In genomic region chr6:38926963-38927361, GRCm38 (mm10) we compare ENCODE assay signal across 12 mouse cellular contexts. TPM values are rescaled to one million over a fixed set of nuclear protein-coding genes. Genes with fewer than 3 reads are reported as not detected.
A peak's percentile ranks its signal among the peaks of the same experiment; 100 is the strongest.
DNase-seq lines count a peak whose midpoint lies in the region; ATAC-seq and TF ChIP-seq lines count a peak whose summit lies in the region.
"Had no signal": no experiment of that assay in that cellular context is flagged by ENCODE, and none has a peak within 500 bp of the region (broad histone marks: within the 10 kb centered on the region; RNA-seq: fewer than 3 reads in every experiment).

No protein-coding gene starts in this region.

- WGBS in heart, embryonic 12.5 days: 65% methylated on average over 13 of the region's 13 CpGs
- 50% methylated on average over 13 of the region's 13 CpGs for WGBS in lung, postnatal 0 days
- 13% methylated on average over 13 of the region's 13 CpGs for WGBS in intestine, postnatal 0 days
- 24% methylated on average over 13 of the region's 13 CpGs for WGBS in neural tube, embryonic 14.5 days

- ATAC-seq in heart, embryonic 12.5 days (ENCODE audit: insufficient number of reproducible peaks, low FRiP score): no peak
- ATAC-seq in lung, postnatal 0 days: no peak
- ATAC-seq in intestine, postnatal 0 days: no peak
- peak; percentile 28 for ATAC-seq in neural tube, embryonic 14.5 days (ENCODE audit: low read depth)

- peak overlapping the region; percentile 48; the same call in 1 of the 2 replicates for H3K4me2 ChIP-seq in heart, embryonic 12.5 days
- 0 out of 2 replicates have a peak overlapping the region, but pooled peaks have one; percentile 1 for H3K4me2 ChIP-seq in lung, postnatal 0 days (replicated peaks; ENCODE audit: low read depth, low read length)
- H3K4me2 ChIP-seq in intestine, postnatal 0 days (replicated peaks; ENCODE audit: low read depth): peak overlapping the region; percentile 37
- H3K4me2 ChIP-seq in neural tube, embryonic 14.5 days (ENCODE audit: low read depth, low read length): peak overlapping the region; percentile 1; the same call in 1 of the 2 replicates

- H3K9ac ChIP-seq in heart, embryonic 12.5 days: no peak overlapping the region; the same call in 1 of the 2 replicates
- H3K9ac ChIP-seq in lung, postnatal 0 days (replicated peaks; ENCODE audit: low read depth): no peak overlapping the region
- H3K9ac ChIP-seq in intestine, postnatal 0 days (ENCODE audit: low read depth, low read length): no peak overlapping the region
- H3K9ac ChIP-seq in neural tube, embryonic 14.5 days (replicated peaks; ENCODE audit: low read depth, low read length): no peak overlapping the region; the same call in 1 of the 2 replicates
- H3K9ac ChIP-seq: midbrain, embryonic 12.5 days had no signal

- H3K27ac ChIP-seq in heart, embryonic 12.5 days (ENCODE audit: poor library complexity, severe bottlenecking): no peak overlapping the region
- no peak overlapping the region for H3K27ac ChIP-seq in lung, postnatal 0 days (ENCODE audit: low read length)
- H3K27ac ChIP-seq in intestine, postnatal 0 days (ENCODE audit: low read depth, low read length): no peak overlapping the region
- no peak overlapping the region for H3K27ac ChIP-seq in neural tube, embryonic 14.5 days (ENCODE audit: low read depth, low read length)
- H3K27ac ChIP-seq: midbrain, embryonic 12.5 days had no signal

- no peaks in the 10 kb centered on the region for H3K36me3 ChIP-seq in heart, embryonic 12.5 days
- no peaks in the 10 kb centered on the region for H3K36me3 ChIP-seq in lung, postnatal 0 days (ENCODE audit: insufficient read depth, low read length)
- H3K36me3 ChIP-seq in intestine, postnatal 0 days (ENCODE audit: control insufficient read depth, insufficient read depth): no peaks in the 10 kb centered on the region
- H3K36me3 ChIP-seq in neural tube, embryonic 14.5 days (ENCODE audit: control insufficient read depth, insufficient read depth, low read length): no peaks in the 10 kb centered on the region
- H3K36me3 ChIP-seq: midbrain, embryonic 12.5 days had no signal

- peaks cover 33% of the 10 kb centered on the region for H3K4me1 ChIP-seq in heart, embryonic 12.5 days (replicated peaks)
- peaks cover 4% of the 10 kb centered on the region; the same call in 1 of the 2 replicates for H3K4me1 ChIP-seq in lung, postnatal 0 days (ENCODE audit: insufficient read depth, low read depth, low read length)
- H3K4me1 ChIP-seq in intestine, postnatal 0 days (replicated peaks; ENCODE audit: control insufficient read depth, insufficient read depth, low read length): peaks cover 6% of the 10 kb centered on the region; the same call in 1 of the 2 replicates
- 0 out of 2 replicates have a peak, but pooled peaks cover 4% of the 10 kb centered on the region for H3K4me1 ChIP-seq in neural tube, embryonic 14.5 days (ENCODE audit: control insufficient read depth, insufficient read depth, low read length)
- H3K4me1 ChIP-seq: midbrain, embryonic 12.5 days had no signal

- no peak overlapping the region for H3K4me3 ChIP-seq in heart, embryonic 12.5 days
- H3K4me3 ChIP-seq in lung, postnatal 0 days (ENCODE audit: low read depth, low read length): no peak overlapping the region
- H3K4me3 ChIP-seq in intestine, postnatal 0 days (ENCODE audit: low read depth, low read length): no peak overlapping the region
- no peak overlapping the region for H3K4me3 ChIP-seq in neural tube, embryonic 14.5 days (ENCODE audit: low read depth, low read length)

- TF ChIP-seq EP300 in lung, postnatal 0 days (IDR thresholded peaks at IDR 0.05): no peak

- no peaks in the 10 kb centered on the region for H3K27me3 ChIP-seq in heart, embryonic 12.5 days (replicated peaks)
- no peaks in the 10 kb centered on the region for H3K27me3 ChIP-seq in lung, postnatal 0 days (replicated peaks; ENCODE audit: insufficient read depth, low read length)
- no peaks in the 10 kb centered on the region for H3K27me3 ChIP-seq in intestine, postnatal 0 days (replicated peaks; ENCODE audit: control insufficient read depth, insufficient read depth, low read length)
- no peaks in the 10 kb centered on the region for H3K27me3 ChIP-seq in neural tube, embryonic 14.5 days (ENCODE audit: control insufficient read depth, insufficient read depth, low read length)
- H3K27me3 ChIP-seq: midbrain, embryonic 12.5 days had no signal

- no peak for DNase-seq in heart, adult 11 months
- no peak for DNase-seq in lung, postnatal 0 days (ENCODE audit: low spot score)
- DNase-seq in lung, postnatal 10 days: no peak
- DNase-seq in spleen, postnatal 4 days (ENCODE audit: low spot score in 2 of 2): no peak
- DNase-seq in kidney, postnatal 10 days: no peak
- DNase-seq: B cell, adult 2 months; cerebellum, postnatal 25 days; spleen, adult 18-20 months had no signal

- H3K9me3 ChIP-seq in heart, embryonic 12.5 days (replicated peaks): peaks cover 5% of the 10 kb centered on the region
- H3K9me3 ChIP-seq in lung, postnatal 0 days (ENCODE audit: low read length): no peaks in the 10 kb centered on the region
- H3K9me3 ChIP-seq in intestine, postnatal 0 days (ENCODE audit: control insufficient read depth): no peaks in the 10 kb centered on the region; the same call in 1 of the 2 replicates
- H3K9me3 ChIP-seq in neural tube, embryonic 14.5 days (ENCODE audit: control insufficient read depth, low read length): no peaks in the 10 kb centered on the region
- H3K9me3 ChIP-seq: midbrain, embryonic 12.5 days had no signal

- TF ChIP-seq CTCF in lung, postnatal 0 days (IDR thresholded peaks at IDR 0.05): no peak
- no peak for TF ChIP-seq CTCF in intestine, postnatal 0 days (IDR thresholded peaks at IDR 0.05; ENCODE audit: low read depth)

RNA-seq across cellular contexts. Expression of gene Hipk2, which starts 51.0 kb away (rescaled TPM):
- polyA plus RNA-seq in heart, embryonic 12.5 days (2016; fragmentation: Nextera tagmentation; extraction: Ambion mirVana): 12.5 and 15.2 TPM in 2 replicates
- 18.4 and 23.0 TPM in 2 replicates for polyA plus RNA-seq in lung, postnatal 0 days (2015; fragmentation: Nextera tagmentation; extraction: Ambion mirVana)
- 12.0 and 15.4 TPM in 2 replicates for polyA plus RNA-seq in intestine, postnatal 0 days (2015; fragmentation: Nextera tagmentation; extraction: Ambion mirVana)
- polyA plus RNA-seq in neural tube, embryonic 14.5 days (2014; fragmentation: Nextera tagmentation; extraction: Ambion mirVana): 38.9 and 41.4 TPM in 2 replicates

RNA-seq across cellular contexts. Expression of gene Tbxas1, which starts 51.8 kb away (rescaled TPM):
- 3.4 and 4.0 TPM in 2 replicates for polyA plus RNA-seq in heart, embryonic 12.5 days (2016; fragmentation: Nextera tagmentation; extraction: Ambion mirVana)
- 5.3 and 5.5 TPM in 2 replicates for polyA plus RNA-seq in lung, postnatal 0 days (2015; fragmentation: Nextera tagmentation; extraction: Ambion mirVana)
- polyA plus RNA-seq in intestine, postnatal 0 days (2015; fragmentation: Nextera tagmentation; extraction: Ambion mirVana): 2.1 and 2.9 TPM in 2 replicates
- polyA plus RNA-seq in neural tube, embryonic 14.5 days (2014; fragmentation: Nextera tagmentation; extraction: Ambion mirVana): 1.7 and 2.0 TPM in 2 replicates
